Mouse (Mus musculus) R1 (cell line): ENCODE measurements around the gene Armc2.

Source experiments
- DNase-seq: peaks from one replicate; pipeline ENCODE4 v3.0.0-alpha.2; 2018; ENCODE audit warnings: low read depth, low spot score

The Armc2 gene

DNA sequence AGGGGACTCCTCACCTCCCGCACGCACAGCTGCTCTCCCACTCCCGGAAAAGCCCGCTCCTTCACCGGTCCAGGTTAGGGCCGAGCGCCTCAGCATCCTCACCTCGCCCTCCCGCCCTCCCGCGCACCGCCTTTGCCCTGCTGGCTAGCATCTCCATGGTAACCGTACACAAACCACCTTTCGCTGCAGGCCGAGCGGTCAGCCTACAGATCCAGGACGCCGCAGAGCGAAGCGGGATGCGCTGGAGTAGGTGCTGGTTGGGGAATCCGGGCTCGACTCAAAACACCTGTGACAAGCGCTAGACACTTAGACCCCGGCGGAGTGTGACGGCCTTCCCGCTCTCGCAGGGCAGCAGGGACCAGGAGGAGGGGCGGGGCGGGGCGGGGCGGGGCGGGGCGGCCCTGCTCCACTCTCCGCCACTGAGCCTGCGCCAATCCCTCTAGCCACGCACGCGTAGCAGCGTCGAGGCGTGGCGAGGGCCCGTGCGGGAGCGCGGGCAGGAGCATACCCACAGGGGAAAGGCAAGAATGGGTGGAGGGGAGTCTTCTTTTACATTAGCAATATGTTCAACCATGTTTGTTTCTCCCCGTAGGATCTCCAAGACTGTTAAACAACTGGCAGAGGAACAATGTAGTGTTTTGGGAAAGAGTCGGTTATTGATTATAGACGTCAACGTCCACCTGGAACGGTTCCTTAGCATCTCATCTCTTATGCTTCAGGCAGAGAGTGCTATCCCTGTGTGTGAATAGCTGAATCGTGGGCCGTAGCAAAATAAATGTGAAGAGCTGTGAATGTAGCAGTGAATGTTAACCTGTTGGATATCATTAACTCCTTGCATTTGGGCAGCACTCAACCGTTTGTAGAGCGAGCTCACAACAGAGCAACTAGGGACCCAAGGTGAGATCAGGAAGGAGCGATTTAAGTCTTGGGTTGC, at the start of gene Armc2:
Gene Armc2 (minus strand): TSS at position 427 of the 934 bp plus-strand sequence.
- peak; percentile 77 for DNase-seq

DNA sequence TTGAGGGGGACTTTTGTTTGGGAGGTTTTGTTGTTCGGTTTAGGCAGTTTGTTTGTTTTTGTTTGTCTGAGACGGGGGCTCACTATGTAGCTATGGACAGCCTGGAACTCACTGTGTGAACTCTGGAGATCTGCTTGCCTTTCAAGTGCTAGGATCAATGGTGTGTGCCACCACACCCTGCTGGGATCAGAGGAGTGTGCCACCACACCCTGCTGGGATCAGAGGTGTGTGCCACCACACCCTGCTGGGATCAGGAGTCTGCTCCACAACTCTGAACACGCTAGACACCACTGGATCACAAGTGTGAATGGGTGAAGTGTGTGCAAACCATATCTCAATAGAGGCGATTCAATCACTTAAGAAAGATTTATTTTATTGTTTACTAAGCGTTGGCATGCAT, 46.2 kb upstream of the Armc2 start:
- DNase-seq = no peak

DNA sequence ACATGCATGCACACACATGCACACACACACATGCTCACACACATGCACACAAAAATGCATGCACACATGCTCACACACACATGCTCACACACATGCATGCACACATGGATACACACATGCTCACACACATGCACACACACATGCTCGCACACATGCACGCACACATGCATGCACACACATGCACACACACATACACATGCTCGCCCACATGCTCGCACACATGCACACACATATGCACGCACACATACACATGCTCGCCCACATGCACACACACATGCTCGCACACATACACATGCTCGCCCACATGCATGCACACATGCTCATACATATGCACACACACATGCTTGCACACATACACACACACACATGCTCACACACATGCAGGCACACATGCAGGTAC, 41.3 kb upstream of the Armc2 start:
- no peak for DNase-seq

DNA sequence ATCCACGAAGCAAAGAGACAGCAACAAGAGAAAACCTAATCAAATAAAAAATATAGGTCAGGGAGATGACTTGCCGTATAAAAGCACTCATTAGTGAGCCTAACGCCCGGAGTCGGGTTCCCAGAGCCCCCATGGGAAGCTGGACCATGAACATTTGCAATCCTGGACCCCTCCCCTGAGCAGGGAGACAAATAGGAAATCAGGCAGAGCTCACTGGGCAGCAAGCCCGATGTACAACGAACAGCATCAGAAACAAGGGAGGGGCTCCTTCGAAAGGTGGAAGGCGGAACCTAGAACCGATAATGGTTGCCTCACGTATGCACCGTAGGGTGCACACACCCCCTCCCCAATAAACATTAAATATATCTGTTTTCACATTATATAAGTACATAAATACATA, 39.5 kb upstream of the Armc2 start:
- DNase-seq = no peak

DNA sequence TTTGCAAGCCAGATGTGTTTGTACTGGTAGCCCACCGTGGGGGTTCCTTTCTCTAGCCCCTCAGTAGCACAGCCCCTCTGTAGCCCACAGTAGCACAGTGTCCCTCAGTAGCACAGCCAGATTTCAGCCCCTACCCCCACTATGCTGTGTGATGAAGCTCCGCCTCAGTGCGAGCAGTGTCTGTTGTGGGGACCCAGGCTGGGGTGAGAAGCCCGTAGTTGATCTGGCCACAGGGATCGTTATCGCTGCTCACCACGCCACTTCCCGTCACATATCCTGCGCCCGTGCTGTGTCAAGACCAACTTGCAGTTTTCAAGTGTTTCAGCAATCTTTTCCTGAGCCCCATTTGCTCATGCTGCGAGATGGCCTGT, 39.0 kb upstream of the Armc2 start:
- no peak for DNase-seq

DNA sequence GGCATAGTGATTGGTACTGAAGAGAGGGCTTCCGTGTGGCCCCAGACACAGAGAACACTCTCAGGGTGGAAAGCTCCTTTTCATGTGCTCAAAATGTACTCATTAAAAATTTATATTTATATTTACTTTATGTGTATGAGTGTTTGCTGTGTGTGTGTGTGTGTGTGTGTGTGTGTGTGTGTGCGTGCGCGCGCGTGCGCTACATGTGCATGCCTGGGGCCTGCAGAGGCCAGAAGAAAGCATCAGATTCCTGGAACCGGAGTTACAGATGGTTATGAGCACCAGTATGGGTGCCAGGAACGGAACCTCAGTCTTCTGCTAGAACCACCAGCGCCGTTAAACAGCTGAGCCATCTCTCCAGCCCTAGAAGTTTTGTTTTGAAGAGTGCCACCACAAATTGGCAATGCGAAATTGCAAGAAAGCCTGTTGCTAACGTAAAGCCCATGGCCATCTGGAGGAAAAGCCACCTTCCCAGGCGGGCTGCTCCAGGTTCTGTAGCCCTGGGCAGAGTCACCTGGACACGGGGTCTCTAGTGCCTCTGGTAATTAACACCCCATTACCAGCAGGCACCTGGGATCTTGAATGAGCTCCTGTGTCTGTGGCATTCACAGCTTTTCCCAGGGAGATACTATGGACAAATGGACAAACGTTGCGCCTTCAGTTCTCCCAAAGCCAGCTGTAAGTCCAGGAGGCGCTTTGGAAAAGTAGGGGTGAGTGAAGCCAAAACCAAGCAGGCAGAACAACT, 38.4 kb upstream of the Armc2 start:
- no peak for DNase-seq

DNA sequence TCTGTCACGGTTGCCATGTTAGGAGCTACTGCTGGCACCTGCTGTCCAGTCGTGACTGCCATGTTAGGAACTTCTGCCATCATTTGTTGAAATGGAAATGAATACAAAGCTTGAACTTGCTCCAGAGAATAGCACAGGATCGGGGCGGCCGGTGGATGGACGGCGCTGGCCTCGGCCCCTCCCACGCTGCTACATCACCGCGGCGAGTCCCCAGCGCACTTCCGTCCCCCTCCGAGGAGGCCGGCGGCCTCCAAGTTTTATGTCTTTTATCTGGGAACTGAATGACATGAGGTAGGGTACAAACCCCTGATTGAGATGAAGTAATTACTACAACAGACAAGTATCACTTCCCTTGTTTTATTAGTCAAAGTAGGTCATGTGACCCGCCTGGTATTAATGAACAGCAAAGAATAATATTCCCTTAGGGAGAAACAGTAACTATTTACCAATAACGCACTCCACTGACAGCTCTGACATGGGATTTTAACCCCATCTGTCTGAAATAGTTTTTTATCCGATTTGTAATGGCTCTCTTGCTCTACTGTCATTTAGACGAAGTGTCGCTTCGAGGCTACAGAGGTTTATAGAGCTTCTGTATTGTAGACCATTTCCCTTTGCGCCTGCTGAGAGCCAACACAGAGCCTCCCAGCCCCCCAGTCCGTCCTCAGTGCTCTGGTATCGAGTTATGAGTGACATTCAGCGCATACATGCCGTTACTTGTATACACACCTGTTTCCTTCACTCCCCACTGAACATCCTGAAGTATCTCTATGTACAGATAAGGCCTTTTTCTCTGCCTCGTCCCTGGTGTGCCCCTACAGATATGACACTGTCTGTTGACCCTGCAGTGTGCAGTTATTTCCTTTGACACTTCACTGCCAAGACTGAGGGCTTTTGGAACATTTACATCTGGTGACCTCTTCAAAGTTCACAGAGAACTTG, 37.3 kb upstream of the Armc2 start:
- DNase-seq = no peak

DNA sequence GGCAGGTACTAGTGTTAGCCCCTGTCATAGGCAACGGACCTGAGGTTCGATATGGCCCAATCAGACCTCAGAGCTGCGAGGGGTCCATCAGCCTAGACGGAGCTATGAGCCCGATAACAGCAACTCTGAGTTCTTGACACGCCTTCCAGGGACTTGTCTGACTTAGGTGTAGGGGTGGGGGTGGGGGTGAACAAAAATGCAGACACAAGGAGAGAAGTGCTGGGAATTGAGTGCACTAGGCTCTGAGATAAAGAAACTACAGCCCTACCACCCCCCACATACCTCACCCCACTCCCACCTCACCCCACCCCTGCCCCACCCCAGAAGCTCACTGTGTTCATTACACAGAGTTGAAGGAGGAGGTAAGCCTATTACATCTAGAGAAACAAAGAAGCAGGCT, 32.8 kb upstream of the Armc2 start:
- no peak for DNase-seq

DNA sequence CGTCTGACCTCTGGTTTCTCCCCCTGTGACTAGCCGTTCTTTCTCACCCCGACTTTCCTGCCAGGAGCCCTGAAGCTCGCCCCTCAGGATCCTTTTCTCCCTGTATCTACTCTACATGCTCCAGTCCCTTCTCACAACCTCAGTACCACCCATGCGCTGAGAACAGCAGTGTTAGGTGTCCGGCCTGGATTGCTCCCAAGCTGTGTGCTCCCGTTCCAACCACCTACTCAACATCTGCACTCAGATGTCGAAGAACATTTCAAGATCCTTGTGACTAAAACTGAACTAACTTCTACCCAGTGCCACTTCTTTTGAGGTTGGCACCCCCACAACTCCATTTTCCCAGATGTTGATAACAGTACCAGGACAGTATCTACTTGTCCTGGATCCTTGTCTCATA, 30.4 kb upstream of the Armc2 start:
- no peak for DNase-seq

DNA sequence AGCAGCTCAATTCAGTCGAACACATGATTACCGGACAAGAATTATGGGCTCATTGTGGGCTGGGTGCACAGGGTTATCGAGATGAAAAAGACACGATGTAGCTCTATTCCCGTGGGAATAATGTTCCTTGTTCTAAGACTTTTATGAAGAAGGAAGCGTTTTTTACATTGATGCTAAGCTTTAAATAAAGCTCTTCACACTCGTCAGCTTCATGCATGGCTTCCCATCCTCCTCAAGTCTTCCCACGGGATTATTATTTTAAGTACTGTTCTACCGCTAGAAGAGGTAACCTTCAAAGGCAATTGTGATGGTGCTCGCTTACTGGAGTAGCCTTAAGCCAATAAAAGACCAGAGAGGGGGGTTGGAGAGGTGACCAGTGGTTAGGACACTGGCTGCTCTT, 26.3 kb upstream of the Armc2 start:
- no peak for DNase-seq

DNA sequence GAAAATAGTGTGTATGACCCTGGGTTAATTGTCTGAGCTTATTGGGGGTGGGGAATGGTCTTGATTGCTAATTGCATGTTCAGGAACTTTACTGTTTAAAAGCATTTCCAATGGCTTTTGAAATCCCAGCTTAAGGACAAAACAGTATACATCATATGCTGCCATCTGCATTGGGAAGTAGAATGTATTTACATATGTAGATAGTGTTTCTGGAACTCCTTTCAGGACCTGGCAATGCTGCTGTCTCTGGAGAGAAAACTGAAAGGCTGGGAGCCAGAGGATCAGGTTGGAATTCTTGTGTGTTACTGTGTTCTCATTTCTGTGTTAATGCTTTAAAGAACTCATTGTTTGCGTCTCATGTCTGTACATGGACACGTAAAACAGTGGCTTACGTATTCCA, 25.1 kb upstream of the Armc2 start:
- DNase-seq = no peak

DNA sequence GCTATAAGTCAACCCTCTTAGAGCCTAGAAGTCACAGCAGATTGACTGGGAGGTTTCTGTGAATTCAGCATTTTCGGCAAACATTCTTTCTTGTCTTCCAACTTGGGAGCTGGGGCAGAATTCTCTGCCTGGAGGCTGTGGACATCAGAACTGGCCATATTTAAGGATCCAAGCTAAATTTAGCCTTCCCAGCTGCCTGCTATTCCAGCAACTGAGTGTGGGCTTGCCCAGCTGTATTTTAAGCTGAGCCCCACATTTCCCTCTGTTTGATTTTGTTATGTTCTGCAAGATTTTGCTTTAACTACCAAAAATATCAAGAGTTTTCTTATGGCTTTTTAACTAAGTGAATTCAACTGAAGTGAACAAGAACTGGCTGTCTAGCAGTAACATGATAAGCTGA, 24.6 kb upstream of the Armc2 start:
- DNase-seq = no peak

DNA sequence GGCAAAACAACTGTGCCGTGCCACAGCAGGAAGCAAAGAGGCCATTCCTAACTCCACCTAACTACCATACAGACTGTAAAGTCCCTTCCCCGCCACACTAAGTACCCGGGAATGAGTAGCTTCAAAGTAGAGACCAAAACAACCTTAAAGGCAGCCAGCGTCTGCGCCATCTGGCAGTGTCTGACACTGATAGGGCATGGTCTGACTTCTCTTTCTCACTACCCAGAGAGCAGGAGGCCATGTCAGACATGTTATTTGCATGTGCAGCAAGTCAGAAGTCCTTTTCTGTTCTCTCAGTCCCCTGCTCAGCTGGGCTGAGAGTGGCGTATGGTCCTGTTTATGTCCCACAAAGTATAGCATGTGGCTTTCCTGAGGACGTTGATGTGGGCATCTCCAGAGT, 23.8 kb upstream of the Armc2 start:
- no peak for DNase-seq

DNA sequence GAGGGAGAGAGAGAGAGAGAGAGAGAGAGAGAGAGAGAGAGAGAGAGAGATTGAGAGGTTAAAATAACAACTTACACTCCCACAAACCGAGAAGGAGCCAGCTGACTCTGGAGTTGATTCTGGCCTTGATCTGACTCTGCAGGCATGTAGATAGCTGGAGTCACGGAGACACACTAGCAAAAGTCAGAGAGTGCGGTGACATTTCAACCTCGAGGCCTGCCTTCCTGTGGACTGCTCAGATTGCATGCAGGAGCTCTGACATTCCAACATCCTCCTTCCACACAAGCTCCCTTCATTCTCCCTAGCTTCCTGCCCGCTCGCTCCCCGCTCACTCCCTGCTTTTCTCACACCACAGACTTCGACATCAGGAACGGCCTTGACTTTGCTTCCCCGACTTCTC, 20.3 kb upstream of the Armc2 start:
- no peak for DNase-seq

DNA sequence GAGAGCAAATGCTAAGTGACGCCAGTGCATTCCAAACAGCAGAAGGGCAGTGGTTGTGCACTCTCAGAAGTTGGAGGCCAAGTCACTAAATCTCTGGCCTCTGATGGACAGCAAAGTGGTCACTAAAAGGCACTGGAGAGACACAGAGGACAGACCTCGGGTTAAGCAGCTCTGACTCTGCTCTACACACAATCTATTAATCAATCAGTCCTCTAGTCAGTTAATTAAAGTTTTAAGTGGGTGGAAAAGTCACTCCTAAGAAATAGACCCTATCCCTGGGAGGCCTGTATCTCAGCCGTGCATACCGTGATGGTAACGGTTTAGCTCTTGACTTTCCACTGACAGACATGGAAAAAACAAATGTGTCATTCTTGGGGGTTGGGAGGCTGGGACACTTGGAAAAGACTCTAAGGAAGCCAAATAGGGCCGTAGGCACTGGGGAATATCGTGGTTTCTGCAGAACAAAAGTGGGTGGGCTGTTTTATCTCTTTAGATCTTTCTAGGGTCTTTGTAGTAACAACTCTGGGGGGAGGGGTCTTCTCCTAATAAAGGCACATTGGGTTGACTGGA, 19.1 kb upstream of the Armc2 start:
- DNase-seq = no peak

DNA sequence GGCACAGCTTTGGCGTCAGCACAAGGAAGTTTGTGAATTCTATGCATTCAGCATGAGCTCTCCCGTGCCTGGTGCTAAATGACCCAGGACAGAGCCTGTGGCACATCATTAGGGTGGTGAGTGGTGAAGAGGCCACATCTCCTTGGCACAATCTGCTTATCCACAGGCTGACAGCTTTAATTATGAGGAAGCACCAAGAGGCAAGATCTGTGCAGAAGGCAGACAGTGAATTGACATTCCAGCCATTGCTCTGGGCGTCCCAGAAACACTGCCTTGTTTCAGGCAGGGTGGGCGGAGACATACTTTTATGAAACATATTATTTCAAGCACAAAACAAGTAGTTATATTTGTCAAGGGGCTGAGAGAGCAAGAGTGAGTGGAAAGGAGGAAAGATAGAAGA, 18.6 kb upstream of the Armc2 start:
- no peak for DNase-seq

DNA sequence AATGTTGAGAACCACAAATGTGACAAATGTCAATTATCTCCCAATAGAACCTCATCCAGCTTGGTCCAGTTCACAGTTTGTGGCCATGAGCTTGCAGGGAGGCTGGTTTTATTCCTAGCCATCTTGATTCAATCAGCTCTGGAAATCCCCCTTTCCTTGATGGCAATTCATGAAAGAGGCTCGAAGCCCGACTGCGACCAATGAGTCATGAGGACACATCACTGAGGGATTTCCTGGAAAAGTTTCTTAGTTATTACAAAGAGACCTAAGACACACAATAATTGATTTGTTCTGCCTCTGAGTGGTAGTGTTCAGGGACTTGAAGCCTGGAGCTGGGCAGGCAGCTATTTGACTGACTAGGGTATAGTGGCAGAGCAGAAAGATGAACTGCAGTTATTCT, 15.3 kb upstream of the Armc2 start:
- DNase-seq = no peak

DNA sequence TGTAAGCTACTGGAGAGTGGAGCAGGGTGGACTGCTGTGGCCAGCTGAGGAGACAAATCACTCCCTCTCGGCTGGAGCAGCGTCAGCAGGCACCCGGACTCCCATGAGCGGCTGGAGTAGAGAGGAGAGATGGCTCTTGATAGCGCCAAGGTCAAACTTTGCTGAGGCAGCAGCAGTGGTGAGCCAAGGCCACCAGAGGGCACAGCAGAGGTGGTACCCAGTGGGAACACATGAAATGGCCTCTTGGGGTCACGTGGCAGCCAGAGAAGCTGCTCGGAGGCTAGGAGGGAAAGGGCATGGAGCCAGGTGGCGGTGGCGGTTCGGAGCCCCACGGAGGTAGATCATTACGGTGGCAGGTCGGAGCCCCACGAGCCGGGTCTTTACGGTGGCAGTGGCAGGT, 12.8 kb upstream of the Armc2 start:
- peak; percentile 88 for DNase-seq

DNA sequence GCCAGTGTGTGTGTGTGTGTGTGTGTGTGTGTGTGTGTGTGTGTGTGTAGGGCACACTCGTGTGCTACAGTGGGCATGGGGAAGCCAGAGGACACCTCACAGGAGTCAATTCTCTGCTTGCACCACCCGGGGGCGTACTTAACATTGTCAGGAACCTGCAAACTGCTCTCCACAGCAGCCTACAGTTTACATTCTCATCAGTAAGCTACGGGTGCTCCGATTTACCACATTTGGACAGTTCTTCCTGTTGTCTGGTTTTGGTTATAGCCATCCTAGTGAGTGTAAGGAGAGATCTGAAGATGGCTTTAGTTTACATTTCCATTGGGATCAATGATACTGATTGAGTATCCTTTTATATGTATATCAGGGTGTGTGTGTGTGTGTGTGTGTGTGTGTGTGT, 11.3 kb upstream of the Armc2 start:
- peak; percentile 53 for DNase-seq

DNA sequence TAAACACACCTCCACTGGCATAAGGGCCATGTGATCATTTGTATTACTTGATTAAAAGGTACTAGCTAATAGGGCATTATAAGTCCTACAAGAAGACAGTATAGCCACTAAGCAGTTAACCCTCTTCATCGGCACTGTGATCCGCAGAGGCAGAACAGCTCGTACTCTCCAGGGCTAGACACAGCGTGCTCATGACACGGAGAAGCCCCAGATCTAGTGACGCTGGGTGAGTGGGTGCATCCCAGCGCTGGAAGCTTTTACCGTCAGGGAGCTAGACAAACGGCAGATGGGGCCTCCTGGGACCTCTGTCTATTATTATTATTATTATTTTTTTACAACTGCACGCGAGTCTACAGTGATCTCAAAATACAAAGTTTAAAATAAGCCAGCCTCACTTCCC, 9.1 kb upstream of the Armc2 start:
- DNase-seq = no peak

DNA sequence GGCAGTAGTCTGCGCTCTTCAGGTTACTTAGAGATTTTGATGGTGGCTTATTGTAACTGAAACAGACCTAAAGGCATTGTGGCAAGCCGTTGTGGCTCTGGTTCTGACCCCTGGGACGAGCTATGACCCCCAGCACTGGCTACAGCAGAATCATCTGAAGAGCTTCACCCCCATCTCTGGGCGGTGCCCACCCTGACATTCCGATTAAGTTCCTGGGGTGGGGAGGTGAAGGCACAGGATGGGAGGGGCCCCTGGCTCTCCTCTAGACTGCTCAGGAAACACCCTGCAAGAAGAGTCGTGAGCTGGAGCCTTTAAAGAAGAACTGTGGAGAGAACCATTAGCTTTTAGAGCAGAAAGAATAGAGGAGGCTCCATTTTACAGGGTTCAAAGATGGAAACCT, 6.2 kb upstream of the Armc2 start:
- DNase-seq = peak; percentile 56

DNA sequence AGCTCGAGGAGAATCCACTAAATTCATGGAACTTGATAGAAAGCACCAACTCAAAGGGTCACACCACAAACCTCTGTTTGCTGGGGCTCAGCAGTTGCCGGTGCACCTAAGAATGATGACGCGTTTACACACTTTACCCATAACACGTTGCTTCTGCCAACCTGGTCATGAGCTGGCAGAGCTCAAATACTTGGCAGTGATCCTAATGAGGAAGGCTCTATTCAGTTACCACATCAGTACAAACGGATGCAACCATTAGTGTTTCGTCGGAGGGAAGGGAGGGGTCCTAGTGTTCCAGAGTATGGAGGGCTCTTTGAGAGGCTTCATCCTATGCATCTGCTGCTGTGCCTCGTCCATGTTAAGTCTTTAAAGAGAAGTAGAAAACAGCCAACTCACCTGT, 3.3 kb upstream of the Armc2 start:
- DNase-seq = no peak
